Mouse (Mus musculus) megakaryocyte, embryonic 14.5 days (primary cell): ENCODE measurements around the gene Rora.

ENCODE experiments used
- FLI1 ChIP-seq: IDR thresholded peaks from 2 replicates; pipeline ENCODE4 v1.6.1; 2012; ENCODE audit warnings: low read length, inconsistent platforms, mixed read lengths
- GATA1 ChIP-seq: IDR thresholded peaks from 3 replicates; pipeline ENCODE4 v1.6.1; 2012; ENCODE audit warnings: mixed read lengths, low read length, inconsistent platforms, borderline replicate concordance

- TF ChIP-seq FLI1 = no peak
- no peak for TF ChIP-seq GATA1
Observed at GRCm38 (mm10) chr9:68913191-68913697, 259.7 kb downstream of the Rora start.
